Mouse (Mus musculus): ENCODE measurements at regions not wholly inside any gene's neighbourhood (a gene's known extent, or its start where the extent isn't known, plus 50 kb on each side); places are given as distances from the start of the nearest gene placed in this dataset.

DNA sequence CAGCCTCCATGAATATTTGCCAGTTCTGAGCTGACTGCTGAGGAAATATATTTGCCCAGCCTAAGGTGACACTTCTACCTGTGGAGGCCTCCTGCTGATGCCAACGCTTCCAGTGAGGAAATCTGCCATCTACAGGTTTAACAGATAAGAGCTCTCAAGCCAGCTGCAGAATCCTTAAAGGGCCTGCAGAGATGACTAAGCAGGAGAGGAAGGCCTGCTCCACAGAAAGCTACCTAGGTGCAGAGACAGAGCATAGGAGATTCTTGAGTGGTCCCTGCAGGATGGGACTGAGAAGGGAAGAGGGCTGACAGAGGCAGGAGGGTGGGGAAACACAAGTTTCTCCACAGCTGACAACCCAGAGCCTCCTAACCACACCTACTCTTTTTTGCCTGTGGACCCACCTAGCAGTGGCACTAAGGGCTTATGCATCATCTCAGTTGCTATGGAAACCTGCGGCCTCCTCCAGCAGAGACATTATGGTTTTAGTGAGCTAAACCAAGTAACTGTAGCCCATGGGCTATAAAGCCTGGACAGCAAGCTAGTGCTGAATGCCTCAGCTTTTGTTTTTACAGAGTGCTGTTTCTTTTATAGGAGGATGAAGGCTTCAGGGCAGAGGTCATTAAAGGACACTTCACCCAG lies 82.6 kb upstream of the Dscam start:
- Histone ChIP-seq H3K4me3 (ENCODE audit: extremely low read depth, insufficient read depth, insufficient read length) (no peak overlapping the region), H3K4me1 (ENCODE audit: control insufficient read depth, insufficient read depth, insufficient read length) (no peaks in the 10 kb centered on the region), H3K27me3 (ENCODE audit: control insufficient read depth, insufficient read depth, low read length) (no peaks in the 10 kb centered on the region), H3K27ac (ENCODE audit: insufficient read depth, low read length) (no peak overlapping the region), H3K36me3 (ENCODE audit: control insufficient read depth, insufficient read depth, low read length) (no peaks in the 10 kb centered on the region)
- no peak for DNase-seq (ENCODE audit: low read depth in 1 of 2, low spot score in 2 of 2)
- 71% methylated on average over 2 of the region's 2 CpGs for WGBS
- no peak for TF ChIP-seq POLR2A (IDR thresholded peaks at IDR 0.05; ENCODE audit: low read depth, low read length)

DNA sequence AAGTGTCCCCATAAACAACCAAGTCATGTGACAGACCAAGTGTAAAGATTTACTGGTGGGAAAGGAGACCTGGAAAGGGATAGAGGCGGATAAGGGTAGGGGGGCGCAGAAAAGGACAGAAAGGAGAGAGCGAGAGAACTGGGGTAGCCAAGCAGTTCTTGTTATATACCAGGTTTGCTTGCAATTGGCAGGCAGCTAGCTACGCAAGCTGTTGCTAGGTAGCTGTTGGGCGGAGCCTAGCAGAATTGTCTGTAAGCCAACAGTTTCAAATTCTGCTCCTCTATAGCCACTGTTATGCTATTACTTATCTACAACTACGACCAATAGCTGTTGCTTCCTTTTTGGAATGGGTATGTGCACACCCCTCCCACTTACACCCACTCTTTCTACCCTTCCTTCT lies 88.3 kb upstream of the Dscam start:
- DNase-seq (ENCODE audit: low read depth in 1 of 2, low spot score in 2 of 2): no peak
- 91% methylated on average over 6 of the region's 6 CpGs for WGBS
- no peak for TF ChIP-seq CTCF (IDR thresholded peaks at IDR 0.05; ENCODE audit: extremely low read depth, insufficient read depth, insufficient read length, insufficient replicate concordance)
- TF ChIP-seq POLR2A (IDR thresholded peaks at IDR 0.05; ENCODE audit: low read depth, low read length): no peak
- H3K4me1 ChIP-seq (ENCODE audit: control insufficient read depth, insufficient read depth, insufficient read length): no peaks in the 10 kb centered on the region
- no peak overlapping the region for H3K4me3 ChIP-seq (ENCODE audit: extremely low read depth, insufficient read depth, insufficient read length)
- no peak overlapping the region for H3K27ac ChIP-seq (ENCODE audit: insufficient read depth, low read length)
- no peaks in the 10 kb centered on the region for H3K36me3 ChIP-seq (ENCODE audit: control insufficient read depth, insufficient read depth, low read length)
- H3K27me3 ChIP-seq (ENCODE audit: control insufficient read depth, insufficient read depth, low read length): no peaks in the 10 kb centered on the region

DNA sequence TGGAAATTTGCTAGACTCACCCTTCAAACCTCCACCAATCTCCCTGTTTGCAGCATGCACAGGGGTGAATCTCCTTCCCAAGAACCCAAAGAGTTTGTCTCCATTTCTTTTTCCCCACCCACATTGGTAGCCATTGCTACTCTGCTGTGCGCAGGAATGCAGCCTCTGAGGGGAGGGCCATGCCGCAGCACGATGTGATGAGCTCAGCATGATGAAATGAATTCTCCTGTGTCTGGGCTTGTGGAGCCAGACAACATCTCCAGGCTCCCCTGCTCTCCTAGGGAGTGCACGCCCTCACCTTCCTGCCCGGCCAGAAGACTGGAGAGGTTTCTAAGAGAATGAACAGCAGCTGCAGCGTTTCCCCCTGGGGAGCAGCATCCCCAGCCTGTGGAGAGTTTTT lies 92.9 kb upstream of the Dscam start:
- Histone ChIP-seq H3K4me3 (ENCODE audit: extremely low read depth, insufficient read depth, insufficient read length) (no peak overlapping the region), H3K36me3 (ENCODE audit: control insufficient read depth, insufficient read depth, low read length) (no peaks in the 10 kb centered on the region), H3K27me3 (ENCODE audit: control insufficient read depth, insufficient read depth, low read length) (no peaks in the 10 kb centered on the region), H3K27ac (ENCODE audit: insufficient read depth, low read length) (no peak overlapping the region), H3K4me1 (ENCODE audit: control insufficient read depth, insufficient read depth, insufficient read length) (no peaks in the 10 kb centered on the region)
- TF ChIP-seq POLR2A (IDR thresholded peaks at IDR 0.05; ENCODE audit: low read depth, low read length): no peak
- TF ChIP-seq CTCF (IDR thresholded peaks at IDR 0.05; ENCODE audit: extremely low read depth, insufficient read depth, insufficient read length, insufficient replicate concordance): no peak
- no peak for DNase-seq (ENCODE audit: low read depth in 1 of 2, low spot score in 2 of 2)
- 59% methylated on average over 6 of the region's 6 CpGs for WGBS

DNA sequence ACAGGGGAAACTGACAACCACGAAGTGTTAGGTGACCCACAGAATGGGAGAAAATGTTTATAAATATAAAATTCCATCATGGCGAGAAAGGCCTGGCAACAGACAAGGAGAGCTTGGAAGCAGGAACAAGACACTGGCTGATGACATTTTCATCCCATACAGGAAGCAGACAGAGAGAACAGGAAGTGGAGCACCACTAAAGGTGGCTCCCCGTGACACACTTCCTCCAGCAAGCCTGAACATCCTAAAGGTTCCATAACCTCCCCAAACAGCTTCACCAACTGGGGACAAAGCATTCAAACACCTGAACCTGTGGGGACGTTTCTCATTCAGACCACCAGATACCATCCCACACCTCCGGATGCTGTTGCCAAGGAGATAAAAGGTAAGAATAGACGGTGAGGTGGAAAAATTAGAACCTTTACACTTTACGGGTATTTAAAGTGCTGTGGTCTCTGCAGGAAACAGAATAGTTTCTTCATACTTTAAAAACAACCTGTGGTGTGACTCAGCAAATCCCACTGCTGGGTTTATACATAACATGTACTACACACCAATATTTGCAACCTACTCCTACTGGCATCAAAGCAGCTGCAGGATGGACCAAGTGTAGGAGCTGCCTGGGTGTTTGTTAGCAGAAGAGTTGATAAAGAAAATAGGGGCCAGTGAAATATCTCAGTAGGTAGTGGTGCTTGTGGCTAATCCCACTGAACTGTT lies 86.0 kb upstream of the Bace2 start:
- Histone ChIP-seq H3K27me3 (ENCODE audit: control insufficient read depth, insufficient read depth, low read length) (no peaks in the 10 kb centered on the region), H3K36me3 (ENCODE audit: control insufficient read depth, insufficient read depth, low read length) (no peaks in the 10 kb centered on the region), H3K27ac (ENCODE audit: insufficient read depth, low read length) (no peak overlapping the region), H3K4me3 (ENCODE audit: extremely low read depth, insufficient read depth, insufficient read length) (no peak overlapping the region), H3K4me1 (ENCODE audit: control insufficient read depth, insufficient read depth, insufficient read length) (no peaks in the 10 kb centered on the region)
- TF ChIP-seq POLR2A (IDR thresholded peaks at IDR 0.05; ENCODE audit: low read depth, low read length): no peak
- DNase-seq (ENCODE audit: low read depth in 1 of 2, low spot score in 2 of 2): no peak
- 48% methylated on average over 7 of the region's 7 CpGs for WGBS

DNA sequence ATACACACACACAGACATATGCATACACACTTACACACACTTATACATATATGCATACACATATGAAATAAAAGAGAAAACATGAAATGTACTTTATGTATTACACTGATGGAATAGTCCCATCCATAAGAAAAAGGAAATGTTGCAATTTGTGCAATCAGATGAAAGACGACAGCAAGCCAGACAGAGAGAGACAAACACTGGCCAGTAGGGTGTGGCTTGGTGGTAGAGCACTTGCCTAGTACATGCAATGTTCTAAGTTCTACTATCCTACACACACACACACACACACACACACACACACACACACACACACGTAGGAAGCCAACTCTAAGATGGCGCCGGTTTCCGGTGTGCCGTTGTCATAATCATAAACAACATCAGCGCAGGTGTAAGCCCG lies 85.3 kb upstream of the Bace2 start:
- no peak for DNase-seq (ENCODE audit: low read depth in 1 of 2, low spot score in 2 of 2)
- no peaks in the 10 kb centered on the region for H3K36me3 ChIP-seq (ENCODE audit: control insufficient read depth, insufficient read depth, low read length)
- TF ChIP-seq CTCF (IDR thresholded peaks at IDR 0.05; ENCODE audit: extremely low read depth, insufficient read depth, insufficient read length, insufficient replicate concordance) (no peak), POLR2A (IDR thresholded peaks at IDR 0.05; ENCODE audit: low read depth, low read length) (no peak)
- no peaks in the 10 kb centered on the region for H3K4me1 ChIP-seq (ENCODE audit: control insufficient read depth, insufficient read depth, insufficient read length)
- 78% methylated on average over 8 of the region's 8 CpGs for WGBS
- H3K4me3 ChIP-seq (ENCODE audit: extremely low read depth, insufficient read depth, insufficient read length): no peak overlapping the region
- no peaks in the 10 kb centered on the region for H3K27me3 ChIP-seq (ENCODE audit: control insufficient read depth, insufficient read depth, low read length)
- H3K27ac ChIP-seq (ENCODE audit: insufficient read depth, low read length): no peak overlapping the region

DNA sequence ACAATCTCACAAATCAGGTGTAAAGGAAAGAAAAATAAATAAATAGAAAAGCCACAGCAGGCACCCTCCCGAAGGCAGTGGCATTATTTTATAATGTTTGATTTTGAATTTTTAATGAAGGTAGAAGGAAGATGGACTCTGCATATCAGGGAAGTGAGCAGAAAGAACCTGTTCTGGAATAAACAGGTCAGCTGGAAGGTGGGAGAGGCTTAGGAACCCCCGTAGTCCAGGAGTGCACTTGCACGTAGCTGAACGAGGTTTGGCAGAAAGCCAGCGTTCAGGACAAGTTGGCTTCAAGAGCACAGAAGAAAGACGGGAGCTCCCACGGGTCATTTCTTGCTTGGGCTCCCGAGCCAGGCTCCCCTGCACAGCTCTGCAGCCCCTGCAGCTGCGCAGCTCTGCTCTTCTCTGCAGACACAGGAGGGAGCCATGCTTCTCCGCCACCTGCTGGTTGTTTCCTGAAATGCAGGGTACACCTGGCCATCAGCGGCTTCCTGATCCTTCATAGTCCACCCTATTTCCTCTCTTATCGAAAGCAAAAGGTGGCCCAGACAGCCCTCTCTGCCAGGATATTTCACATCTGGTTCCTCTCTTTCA lies 84.4 kb upstream of the Bace2 start:
- Histone ChIP-seq H3K27ac (ENCODE audit: insufficient read depth, low read length) (no peak overlapping the region), H3K27me3 (ENCODE audit: control insufficient read depth, insufficient read depth, low read length) (no peaks in the 10 kb centered on the region), H3K4me1 (ENCODE audit: control insufficient read depth, insufficient read depth, insufficient read length) (no peaks in the 10 kb centered on the region), H3K4me3 (ENCODE audit: extremely low read depth, insufficient read depth, insufficient read length) (no peak overlapping the region), H3K36me3 (ENCODE audit: control insufficient read depth, insufficient read depth, low read length) (no peaks in the 10 kb centered on the region)
- peak; percentile 70; the same call in 1 of the 2 replicates for TF ChIP-seq CTCF (IDR thresholded peaks at IDR 0.05; ENCODE audit: extremely low read depth, insufficient read depth, insufficient read length, insufficient replicate concordance)
- TF ChIP-seq POLR2A (IDR thresholded peaks at IDR 0.05; ENCODE audit: low read depth, low read length): no peak
- WGBS: 6% methylated on average over 12 of the region's 12 CpGs
- DNase-seq (ENCODE audit: low read depth in 1 of 2, low spot score in 2 of 2): peak; percentile 12 to 52

DNA sequence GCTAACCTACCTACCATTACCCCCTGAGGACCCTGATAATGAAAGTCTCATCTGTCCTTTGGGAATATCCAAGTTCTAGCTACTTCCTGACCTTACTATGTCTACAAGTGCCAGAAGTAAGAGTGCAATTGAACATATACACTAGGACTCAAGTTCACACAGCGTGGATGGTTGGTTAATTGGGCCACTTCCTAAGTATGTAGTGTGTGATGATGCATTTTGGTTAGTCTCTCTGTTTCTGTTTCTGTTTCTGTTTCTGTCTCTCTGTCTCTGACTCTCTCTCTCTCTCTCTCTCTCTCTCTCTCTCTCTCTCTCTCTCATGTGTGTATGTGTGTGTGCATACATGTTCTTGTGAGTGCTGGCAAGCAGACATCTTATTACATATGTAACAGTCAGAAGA lies 77.6 kb upstream of the Bace2 start:
- H3K36me3 ChIP-seq (ENCODE audit: control insufficient read depth, insufficient read depth, low read length): no peaks in the 10 kb centered on the region
- TF ChIP-seq POLR2A (IDR thresholded peaks at IDR 0.05; ENCODE audit: low read depth, low read length) (no peak), CTCF (IDR thresholded peaks at IDR 0.05; ENCODE audit: extremely low read depth, insufficient read depth, insufficient read length, insufficient replicate concordance) (no peak)
- 68% methylated on average over 1 of the region's 1 CpGs for WGBS
- no peaks in the 10 kb centered on the region for H3K4me1 ChIP-seq (ENCODE audit: control insufficient read depth, insufficient read depth, insufficient read length)
- DNase-seq (ENCODE audit: low read depth in 1 of 2, low spot score in 2 of 2): no peak
- H3K27me3 ChIP-seq (ENCODE audit: control insufficient read depth, insufficient read depth, low read length): no peaks in the 10 kb centered on the region
- no peak overlapping the region for H3K4me3 ChIP-seq (ENCODE audit: extremely low read depth, insufficient read depth, insufficient read length)
- H3K27ac ChIP-seq (ENCODE audit: insufficient read depth, low read length): no peak overlapping the region
